Mouse (Mus musculus) limb, embryonic 12.5 days (tissue): ENCODE results near the gene Ube2s. TPM values are rescaled to one million over a fixed set of nuclear protein-coding genes. Genes with fewer than 3 reads are reported as not detected.

Experiments used
- ATAC-seq: fragments of 200-750 bp; cut with Nextera tagmentation; 2 replicates; pipeline ENCODE4 v1.8.0; 2017; ENCODE audit warnings: low read depth, moderate TSS enrichment; ENCODE audit not compliant: insufficient number of reproducible peaks, insufficient read depth, low FRiP score, low TSS enrichment
- H3K27ac ChIP-seq: fragments of 300-500 bp; sonication (generic); 2 replicates; pipeline ENCODE4 v1.5.1; 2016; ENCODE audit warnings: mild to moderate bottlenecking, moderate library complexity
- H3K27me3 ChIP-seq: fragments of 300-500 bp; sonication (generic); 2 replicates; pipeline ENCODE4 v1.6.1; 2016; ENCODE audit warnings: mild to moderate bottlenecking, moderate library complexity
- H3K36me3 ChIP-seq: fragments of 300-500 bp; sonication (generic); 2 replicates; pipeline ENCODE4 v1.6.1; 2016; ENCODE audit warnings: mild to moderate bottlenecking, moderate library complexity
- H3K4me1 ChIP-seq: fragments of 300-500 bp; sonication (generic); replicated peaks from 2 replicates; pipeline ENCODE4 v1.6.1; 2016
- H3K4me2 ChIP-seq: fragments of 300-500 bp; sonication (generic); 2 replicates; pipeline ENCODE4 v1.6.1; 2016; ENCODE audit warnings: mild to moderate bottlenecking, moderate library complexity
- H3K4me3 ChIP-seq: fragments of 300-500 bp; sonication (generic); replicated peaks from 2 replicates; pipeline ENCODE4 v1.5.1; 2016; ENCODE audit warnings: mild to moderate bottlenecking
- H3K9ac ChIP-seq: fragments of 300-500 bp; sonication (generic); replicated peaks from 2 replicates; pipeline ENCODE4 v1.6.1; 2016; ENCODE audit warnings: mild to moderate bottlenecking, moderate library complexity
- H3K9me3 ChIP-seq: fragments of 300-500 bp; sonication (generic); 2 replicates; pipeline ENCODE4 v1.6.1; 2016; ENCODE audit warnings: mild to moderate bottlenecking, moderate library complexity
- WGBS: fragments of 180-500 bp; shearing (Covaris S2); methylation state at CpG from one replicate; pipeline ENCODE4 v1.1.7; 2016; 5-methylcytosine and 5-hydroxymethylcytosine counted together
- polyA plus RNA-seq: library from polyadenylated mRNA; unstranded; fragments of >200 nt; fragmentation: Nextera tagmentation; extraction: Ambion mirVana; gene quantifications from 2 replicates; pipeline ENCODE4 v1.2.1, GENCODE M21; 2016

Ube2s gene
- polyA plus RNA-seq, 1 experiment from 2014 or later, result 437 TPM

GRCm38 (mm10) chr7:4744886-4745285, 67.5 kb downstream of the Ube2s start:
- no peaks in the 10 kb centered on the region for H3K27me3 ChIP-seq
- 98% methylated on average over 6 of the region's 6 CpGs for WGBS
- no peaks in the 10 kb centered on the region for H3K9me3 ChIP-seq
- no peak overlapping the region for H3K4me3 ChIP-seq
- H3K9ac ChIP-seq, result no peak overlapping the region
- no peak overlapping the region for H3K27ac ChIP-seq
- H3K4me2 ChIP-seq, result no peak overlapping the region
- H3K36me3 ChIP-seq, result peaks cover 55% of the 10 kb centered on the region
- H3K4me1 ChIP-seq, result peaks cover 16% of the 10 kb centered on the region
- ATAC-seq, result no peak

Other genes starting within 250 kb of the Ube2s start
- not detected in 2 replicates for gene Ptprh, start 208.5 kb downstream of the Ube2s start, polyA plus RNA-seq
- gene Tmem86b, start 181.2 kb downstream of the Ube2s start, polyA plus RNA-seq, result 1.9 and 2.4 TPM in 2 replicates
- 10.6 and 14.8 TPM in 2 replicates for gene Ppp6r1, start 153.6 kb downstream of the Ube2s start, polyA plus RNA-seq
- gene Hspbp1, start 127.5 kb downstream of the Ube2s start, polyA plus RNA-seq, result 107 and 111 TPM in 2 replicates
- gene Brsk1, start 122.0 kb downstream of the Ube2s start, polyA plus RNA-seq, result 2.4 and 3.6 TPM in 2 replicates
- 0.13 and 0.26 TPM in 2 replicates for gene Tmem150b, start 87.3 kb downstream of the Ube2s start, polyA plus RNA-seq
- 67.3 and 73.3 TPM in 2 replicates for gene Kmt5c, start 72.5 kb downstream of the Ube2s start, polyA plus RNA-seq
- 61.5 and 70.0 TPM in 2 replicates for gene Cox6b2, start 59.5 kb downstream of the Ube2s start, polyA plus RNA-seq
- not detected in 2 replicates for gene Fam71e2, start 41.3 kb downstream of the Ube2s start, polyA plus RNA-seq
- gene Il11, start 29.7 kb downstream of the Ube2s start, polyA plus RNA-seq, result not detected in 2 replicates
- 0.54 TPM in 1 of 2 replicates, not detected in the other for gene Tmem190, start 29.7 kb downstream of the Ube2s start, polyA plus RNA-seq
- 6.5 and 6.8 TPM in 2 replicates for gene Tmem238, start 22.9 kb downstream of the Ube2s start, polyA plus RNA-seq
- 396 and 399 TPM in 2 replicates for gene Rpl28, start 19.7 kb downstream of the Ube2s start, polyA plus RNA-seq
- 0.12 and 0.21 TPM in 2 replicates for gene Shisa7, start 32.1 kb upstream of the Ube2s start, polyA plus RNA-seq
- gene Isoc2b, start 57.7 kb upstream of the Ube2s start, polyA plus RNA-seq, result 4.2 and 5.2 TPM in 2 replicates
- 0.97 and 1.3 TPM in 2 replicates for gene Isoc2a, start 64.6 kb upstream of the Ube2s start, polyA plus RNA-seq
- not detected in 2 replicates for gene Gm36210, start 93.9 kb upstream of the Ube2s start, polyA plus RNA-seq
- gene Zfp628, start 102.6 kb upstream of the Ube2s start, polyA plus RNA-seq, result 3.6 and 4.2 TPM in 2 replicates
- 3.1 and 4.4 TPM in 2 replicates for gene Nat14, start 109.4 kb upstream of the Ube2s start, polyA plus RNA-seq
- gene Ssc5d, start 113.2 kb upstream of the Ube2s start, polyA plus RNA-seq, result 2.5 and 3.1 TPM in 2 replicates
- gene Sbk2, start 151.8 kb upstream of the Ube2s start, polyA plus RNA-seq, result 0.29 and 0.51 TPM in 2 replicates
- not detected in 2 replicates for gene Sbk3, start 158.6 kb upstream of the Ube2s start, polyA plus RNA-seq
- 34.0 and 39.9 TPM in 2 replicates for gene Zfp579, start 183.6 kb upstream of the Ube2s start, polyA plus RNA-seq
- gene Zfp524, start 201.8 kb upstream of the Ube2s start, polyA plus RNA-seq, result 7.1 and 7.8 TPM in 2 replicates
- gene Fiz1, start 202.1 kb upstream of the Ube2s start, polyA plus RNA-seq, result 57.9 and 58.9 TPM in 2 replicates
- gene Gm44973, start 202.9 kb upstream of the Ube2s start, polyA plus RNA-seq, result 1.2 TPM in 1 of 2 replicates, not detected in the other
- 7.0 and 8.1 TPM in 2 replicates for gene Zfp865, start 207.8 kb upstream of the Ube2s start, polyA plus RNA-seq
- gene Ccdc106, start 208.0 kb upstream of the Ube2s start, polyA plus RNA-seq, result 27.3 and 27.5 TPM in 2 replicates
- not detected in 2 replicates for gene 4632433K11Rik, start 221.5 kb upstream of the Ube2s start, polyA plus RNA-seq
- gene Zfp784, start 225.9 kb upstream of the Ube2s start, polyA plus RNA-seq, result 4.7 and 5.2 TPM in 2 replicates
- 29.3 and 39.6 TPM in 2 replicates for gene Zfp580, start 238.9 kb upstream of the Ube2s start, polyA plus RNA-seq
- 171 and 175 TPM in 2 replicates for gene U2af2, start 249.6 kb upstream of the Ube2s start, polyA plus RNA-seq